8 mouse cellular contexts compared by ENCODE assay signal in genomic region chr12:21227076-21227980, GRCm38 (mm10). TPM values are rescaled to one million over a fixed set of nuclear protein-coding genes. Genes with fewer than 3 reads are reported as not detected.
A peak's percentile ranks its signal among the peaks of the same experiment; 100 is the strongest.
DNase-seq lines count a peak whose midpoint lies in the region; ATAC-seq lines count a peak whose summit lies in the region.

No protein-coding gene starts in this region.

- 51% methylated on average over 6 of the region's 6 CpGs for WGBS in forebrain, embryonic 15.5 days

- DNase-seq in spleen, adult 12 weeks (ENCODE audit: low spot score) = peak; percentile 12
- DNase-seq in spleen, postnatal 14 days (ENCODE audit: low spot score in 2 of 2) = no peak
- peak; percentile 81 to 82 for DNase-seq in adrenal gland, postnatal 36 days
- peak; percentile 67 for DNase-seq in heart, postnatal 4 days
- peak; percentile 69 for DNase-seq in liver
- DNase-seq in natural killer cell, adult 2 months (ENCODE audit: low spot score in 2 of 2) = peak; percentile 13 to 14
- no peak for DNase-seq in frontal cortex, postnatal 36 days (ENCODE audit: low spot score in 2 of 2)

- no peaks in the 10 kb centered on the region for H3K27me3 ChIP-seq in forebrain, embryonic 15.5 days

- no peaks in the 10 kb centered on the region for H3K9me3 ChIP-seq in forebrain, embryonic 15.5 days

- H3K27ac ChIP-seq in forebrain, embryonic 15.5 days (replicated peaks) = peak overlapping the region; percentile 34; the same call in 1 of the 2 replicates

- peaks cover 10% of the 10 kb centered on the region; the same call in 1 of the 2 replicates for H3K4me1 ChIP-seq in forebrain, embryonic 15.5 days

- H3K36me3 ChIP-seq in forebrain, embryonic 15.5 days = peaks cover 41% of the 10 kb centered on the region

- peak; percentile 36; the same call in 1 of the 2 replicates for ATAC-seq in forebrain, embryonic 15.5 days (replicated peaks)

- H3K4me3 ChIP-seq in forebrain, embryonic 15.5 days = no peak overlapping the region

- no peak overlapping the region for H3K4me2 ChIP-seq in forebrain, embryonic 15.5 days (replicated peaks)

- H3K9ac ChIP-seq in forebrain, embryonic 15.5 days (replicated peaks) = no peak overlapping the region

RNA-seq across cellular contexts. Expression of gene Cpsf3, which starts 57.9 kb away (rescaled TPM):
- 10 to 100 TPM; 60.1 to 77.0 TPM for total RNA-seq in adrenal gland, postnatal 36 days (2021)
- polyA plus RNA-seq in forebrain, embryonic 15.5 days (2015; fragmentation: Nextera tagmentation; extraction: Ambion mirVana) = 116 and 117 TPM in 2 replicates
- total RNA-seq in heart, postnatal 4 days (2021) = 10 to 100 TPM; 42.4 to 43.7 TPM

RNA-seq across cellular contexts. Expression of gene Itgb1bp1, which starts 58.8 kb away (rescaled TPM):
- total RNA-seq in adrenal gland, postnatal 36 days (2021) = 100 to 1,000 TPM in 1 of 2 experiments, 10 to 100 TPM in 1; 95.2 to 113 TPM
- 40.0 and 40.4 TPM in 2 replicates for polyA plus RNA-seq in forebrain, embryonic 15.5 days (2015; fragmentation: Nextera tagmentation; extraction: Ambion mirVana)
- total RNA-seq in heart, postnatal 4 days (2021) = 10 to 100 TPM; 36.6 to 40.2 TPM

Comparison
In these comparisons a context has a peak if more than half of its experiments do, and no peak if none do; other contexts are left out.
1. DNase-seq: peak in spleen, adult 12 weeks (single experiment), adrenal gland, postnatal 36 days (2 of 2), heart, postnatal 4 days (single experiment), liver (single experiment) and natural killer cell, adult 2 months (2 of 2); none in spleen, postnatal 14 days (0 of 2) and frontal cortex, postnatal 36 days (0 of 2).